Mouse (Mus musculus) left cerebral cortex, adult 11 months (tissue): ENCODE data around the gene Fchsd2.
"Not testable (repeated sequence)": the region's sequence is repeated elsewhere in the genome, so short reads cannot be mapped to it uniquely, and the experiment has no call there.

Source experiments
- DNase-seq: peaks from one replicate; pipeline ENCODE4 v3.0.0; 2022; ENCODE audit warnings: low spot score

Gene Fchsd2

GRCm38 (mm10) chr7:101114328-101114727 is 21.7 kb downstream of the Fchsd2 start:
- DNase-seq = no peak

- DNase-seq = no peak
These were observed 26.7 kb downstream of the Fchsd2 start for GRCm38 (mm10) chr7:101119391-101119790.

GRCm38 (mm10) chr7:101123579-101124347 is 31.1 kb downstream of the Fchsd2 start:
- no peak for DNase-seq

- no peak for DNase-seq
These were observed 35.1 kb downstream of the Fchsd2 start for GRCm38 (mm10) chr7:101127737-101128136.

GRCm38 (mm10) chr7:101128536-101128935 is 35.9 kb downstream of the Fchsd2 start:
- DNase-seq = no peak

- no peak for DNase-seq
These were observed 38.0 kb downstream of the Fchsd2 start for GRCm38 (mm10) chr7:101130646-101131045.

- DNase-seq = no peak
These were observed 38.6 kb downstream of the Fchsd2 start for GRCm38 (mm10) chr7:101131281-101131680.

GRCm38 (mm10) chr7:101133591-101133990 is 40.9 kb downstream of the Fchsd2 start:
- DNase-seq = no peak

- DNase-seq = no peak
These were observed 41.5 kb downstream of the Fchsd2 start for GRCm38 (mm10) chr7:101134117-101134516.

- DNase-seq = no peak
These were observed 46.2 kb downstream of the Fchsd2 start for GRCm38 (mm10) chr7:101138819-101139218.

- DNase-seq = no peak
These were observed 50.2 kb downstream of the Fchsd2 start for GRCm38 (mm10) chr7:101142907-101143306.

GRCm38 (mm10) chr7:101144222-101144621 is 51.6 kb downstream of the Fchsd2 start:
- no peak for DNase-seq

GRCm38 (mm10) chr7:101149039-101149438 is 56.4 kb downstream of the Fchsd2 start:
- DNase-seq = no peak

GRCm38 (mm10) chr7:101154883-101155282 is 62.2 kb downstream of the Fchsd2 start:
- DNase-seq = not testable (repeated sequence)

- no peak for DNase-seq
These were observed 62.6 kb downstream of the Fchsd2 start for GRCm38 (mm10) chr7:101155284-101155683.

- DNase-seq = no peak
These were observed 67.6 kb downstream of the Fchsd2 start for GRCm38 (mm10) chr7:101160266-101160665.

- no peak for DNase-seq
These were observed 70.1 kb downstream of the Fchsd2 start for GRCm38 (mm10) chr7:101162781-101163180.

GRCm38 (mm10) chr7:101163878-101164277 is 71.2 kb downstream of the Fchsd2 start:
- DNase-seq = no peak

GRCm38 (mm10) chr7:101166568-101166967 is 73.9 kb downstream of the Fchsd2 start:
- DNase-seq = no peak

- DNase-seq = no peak
These were observed 77.8 kb downstream of the Fchsd2 start for GRCm38 (mm10) chr7:101170482-101170881.

GRCm38 (mm10) chr7:101171002-101171401 is 78.3 kb downstream of the Fchsd2 start:
- DNase-seq = no peak

GRCm38 (mm10) chr7:101173331-101173730 is 80.7 kb downstream of the Fchsd2 start:
- no peak for DNase-seq

GRCm38 (mm10) chr7:101178751-101179150 is 86.1 kb downstream of the Fchsd2 start:
- DNase-seq = no peak

- DNase-seq = no peak
These were observed 98.8 kb downstream of the Fchsd2 start for GRCm38 (mm10) chr7:101191326-101191969.
